Mouse (Mus musculus): ENCODE data around the gene Apc2. TPM values are rescaled to one million over a fixed set of nuclear protein-coding genes. Genes with fewer than 3 reads are reported as not detected.

The Apc2 gene
- polyA plus RNA-seq, 1 experiment from 2014 or later, result 0.45 TPM

DNA sequence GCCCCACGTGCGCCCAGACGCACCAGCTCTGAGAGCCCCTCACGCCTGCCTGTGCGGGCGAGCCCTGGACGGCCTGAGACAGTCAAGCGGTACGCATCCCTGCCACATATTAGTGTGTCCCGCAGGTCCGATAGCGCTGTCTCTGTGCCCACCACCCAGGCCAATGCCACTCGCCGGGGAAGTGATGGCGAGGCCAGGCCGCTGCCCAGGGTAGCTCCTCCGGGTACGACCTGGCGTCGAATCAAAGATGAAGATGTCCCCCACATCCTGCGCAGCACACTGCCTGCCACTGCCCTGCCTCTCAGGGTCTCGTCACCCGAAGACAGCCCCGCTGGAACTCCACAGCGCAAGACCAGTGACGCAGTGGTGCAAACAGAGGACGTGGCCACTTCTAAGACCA lies 19.5 kb downstream of the Apc2 start:
- peaks cover 30% of the 10 kb centered on the region for H3K4me1 ChIP-seq (replicated peaks; ENCODE audit: control insufficient read depth, insufficient read depth, low read length)
- 38% methylated on average over 27 of the region's 27 CpGs for WGBS
- H3K9ac ChIP-seq (ENCODE audit: low read depth, low read length), result no peak overlapping the region
- H3K27ac ChIP-seq (ENCODE audit: low read depth, low read length), result no peak overlapping the region
- peak overlapping the region; percentile 10; the same call in 1 of the 2 replicates for H3K4me3 ChIP-seq (ENCODE audit: low read depth, low read length)
- H3K27me3 ChIP-seq (replicated peaks; ENCODE audit: control insufficient read depth, insufficient read depth, low read length), result peaks cover 75% of the 10 kb centered on the region
- H3K36me3 ChIP-seq (ENCODE audit: control insufficient read depth, insufficient read depth, low read length), result peaks cover 6% of the 10 kb centered on the region; the same call in 1 of the 2 replicates
- H3K4me2 ChIP-seq, result no peak overlapping the region
- no peak for ATAC-seq (replicated peaks; ENCODE audit: low FRiP score)
- no peak for DNase-seq (ENCODE audit: low spot score)
- H3K9me3 ChIP-seq (ENCODE audit: control insufficient read depth, low read length), result no peaks in the 10 kb centered on the region

DNA sequence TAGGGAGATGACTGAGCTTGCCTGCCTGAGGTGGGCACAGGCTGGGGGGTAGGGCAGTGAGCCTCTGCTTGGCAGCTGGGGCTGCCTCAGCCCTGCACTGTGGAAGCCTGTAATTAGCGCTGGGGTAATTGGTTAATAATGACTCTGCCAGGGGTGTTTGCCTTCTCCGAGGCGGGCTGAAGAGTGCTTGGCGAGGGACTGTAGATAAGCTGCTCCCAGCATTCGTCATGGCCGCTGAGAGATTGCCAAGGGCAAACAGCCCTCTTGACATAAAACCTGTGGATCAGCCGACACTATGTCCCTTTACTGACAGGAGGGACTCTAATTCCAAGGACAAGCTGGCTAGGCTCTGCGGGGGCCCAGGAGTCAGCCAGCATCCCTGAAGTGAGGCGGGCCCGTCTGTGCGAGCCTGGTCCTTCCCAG lies 20.6 kb downstream of the Apc2 start:
- Histone ChIP-seq H3K4me2 (peak overlapping the region; percentile 16; the same call in 1 of the 2 replicates), H3K36me3 (ENCODE audit: control insufficient read depth, insufficient read depth, low read length) (peaks cover 6% of the 10 kb centered on the region; the same call in 1 of the 2 replicates), H3K9me3 (ENCODE audit: control insufficient read depth, low read length) (no peaks in the 10 kb centered on the region), H3K9ac (ENCODE audit: low read depth, low read length) (no peak overlapping the region), H3K4me3 (ENCODE audit: low read depth, low read length) (no peak overlapping the region), H3K27ac (ENCODE audit: low read depth, low read length) (no peak overlapping the region), H3K4me1 (replicated peaks; ENCODE audit: control insufficient read depth, insufficient read depth, low read length) (peaks cover 36% of the 10 kb centered on the region), H3K27me3 (replicated peaks; ENCODE audit: control insufficient read depth, insufficient read depth, low read length) (peaks cover 65% of the 10 kb centered on the region)
- WGBS, result 17% methylated on average over 11 of the region's 11 CpGs
- no peak for DNase-seq (ENCODE audit: low spot score)
- ATAC-seq (replicated peaks; ENCODE audit: low FRiP score), result no peak

DNA sequence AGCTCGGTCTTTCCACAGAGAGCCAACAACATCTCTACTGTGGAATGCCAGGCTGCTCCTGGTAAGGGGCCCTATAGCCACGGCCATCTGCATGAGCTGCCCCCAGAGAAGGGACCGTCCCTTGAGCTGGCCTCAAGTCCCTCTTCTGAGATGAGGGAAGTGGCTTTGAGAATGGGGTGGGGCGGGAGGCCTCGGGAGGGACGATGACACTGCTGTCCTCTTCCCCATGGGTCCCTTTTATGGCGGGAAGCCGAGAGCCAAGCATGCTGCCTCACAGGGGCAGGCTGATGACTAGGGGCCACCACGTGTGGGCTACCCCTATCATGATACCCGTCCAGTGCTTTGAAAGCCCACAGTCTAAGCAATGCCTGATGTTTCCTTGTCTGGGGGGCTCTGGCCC lies 21.2 kb downstream of the Apc2 start:
- H3K4me1 ChIP-seq (replicated peaks; ENCODE audit: control insufficient read depth, insufficient read depth, low read length), result peaks cover 42% of the 10 kb centered on the region
- peaks cover 58% of the 10 kb centered on the region for H3K27me3 ChIP-seq (replicated peaks; ENCODE audit: control insufficient read depth, insufficient read depth, low read length)
- WGBS, result 44% methylated on average over 10 of the region's 10 CpGs
- no peak for ATAC-seq (replicated peaks; ENCODE audit: low FRiP score)
- no peak for DNase-seq (ENCODE audit: low spot score)
- peaks cover 6% of the 10 kb centered on the region; the same call in 1 of the 2 replicates for H3K36me3 ChIP-seq (ENCODE audit: control insufficient read depth, insufficient read depth, low read length)
- no peaks in the 10 kb centered on the region for H3K9me3 ChIP-seq (ENCODE audit: control insufficient read depth, low read length)
- 0 out of 2 replicates have a peak overlapping the region, but pooled peaks have one; percentile 10 for H3K4me3 ChIP-seq (ENCODE audit: low read depth, low read length)
- 0 out of 2 replicates have a peak overlapping the region, but pooled peaks have one; percentile 16 for H3K4me2 ChIP-seq
- H3K27ac ChIP-seq (ENCODE audit: low read depth, low read length), result no peak overlapping the region
- H3K9ac ChIP-seq (ENCODE audit: low read depth, low read length), result no peak overlapping the region

DNA sequence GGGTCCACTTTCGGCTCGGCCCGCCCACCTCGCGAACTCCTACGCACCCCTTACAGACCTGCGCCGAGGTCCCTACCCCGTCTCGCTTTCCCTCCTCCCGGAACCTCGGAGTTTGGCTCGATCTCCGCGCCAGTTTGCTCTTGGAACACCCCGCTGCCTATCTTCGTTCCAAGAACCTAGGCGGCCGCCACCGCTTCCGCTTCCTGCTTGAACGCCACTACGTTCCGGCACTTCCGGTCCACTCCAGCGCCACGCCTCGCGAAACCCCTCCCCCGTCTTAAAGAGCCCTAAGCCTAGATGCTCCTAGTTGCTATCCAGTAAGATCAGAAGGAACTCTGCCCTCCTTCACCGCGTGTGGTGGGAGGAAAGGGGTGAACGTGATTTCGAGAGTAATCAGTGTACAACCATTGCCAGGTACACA lies 24.6 kb downstream of the Apc2 start, which contains the start of gene 2310011J03Rik:
Gene 2310011J03Rik (minus strand): TSS at position 198 of the 421 bp plus-strand sequence.
- Histone ChIP-seq H3K4me2 (peak within 1 kb of the TSS; percentile 99), H3K4me3 (ENCODE audit: low read depth, low read length) (peak within 1 kb of the TSS; percentile 94), H3K4me1 (replicated peaks; ENCODE audit: control insufficient read depth, insufficient read depth, low read length) (peaks cover 57% of the 10 kb centered on the region), H3K27ac (ENCODE audit: low read depth, low read length) (peak within 1 kb of the TSS; percentile 87), H3K27me3 (replicated peaks; ENCODE audit: control insufficient read depth, insufficient read depth, low read length) (peaks cover 25% of the 10 kb centered on the region), H3K36me3 (ENCODE audit: control insufficient read depth, insufficient read depth, low read length) (peaks cover 6% of the 10 kb centered on the region; the same call in 1 of the 2 replicates), H3K9me3 (ENCODE audit: control insufficient read depth, low read length) (no peaks in the 10 kb centered on the region), H3K9ac (ENCODE audit: low read depth, low read length) (peak within 1 kb of the TSS; percentile 93)
- peak; percentile 53 for ATAC-seq (replicated peaks; ENCODE audit: low FRiP score)
- WGBS, result under 1% methylated on average over 34 of the region's 34 CpGs
- DNase-seq (ENCODE audit: low spot score), result peak; percentile 91

DNA sequence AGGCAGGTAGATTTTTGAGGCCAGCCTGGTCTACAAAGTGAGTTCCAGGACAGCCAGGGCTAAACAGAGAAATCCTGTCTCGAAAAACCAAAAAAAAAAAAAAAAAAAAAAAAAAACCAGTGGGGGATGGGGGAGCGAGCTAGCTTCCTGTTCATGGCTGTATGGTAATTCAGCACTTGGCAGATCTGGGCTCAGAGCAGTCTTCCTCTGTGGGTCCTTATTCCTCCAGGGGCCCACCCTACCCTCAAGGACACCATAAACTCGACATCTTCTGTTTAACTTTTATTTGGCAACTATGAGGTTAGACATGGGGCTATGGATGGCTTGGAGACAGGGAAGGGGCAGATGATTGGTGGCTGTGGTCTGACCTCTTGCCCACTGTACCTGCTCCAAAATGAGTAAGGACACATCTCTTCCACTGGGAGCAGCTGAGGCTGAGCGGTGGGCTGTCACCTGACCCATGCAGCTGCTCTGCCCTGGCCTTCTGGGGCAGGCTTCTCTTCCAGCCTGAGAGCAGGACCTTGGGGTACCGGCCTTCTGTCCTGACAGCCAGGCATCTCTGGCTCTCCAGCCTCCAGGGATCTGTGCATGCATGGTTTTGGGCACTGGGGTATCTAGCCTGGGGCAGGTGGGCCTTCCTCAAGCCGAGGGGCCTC lies 25.4 kb downstream of the Apc2 start:
- ATAC-seq (replicated peaks; ENCODE audit: low FRiP score), result no peak
- Histone ChIP-seq H3K4me1 (replicated peaks; ENCODE audit: control insufficient read depth, insufficient read depth, low read length) (peaks cover 57% of the 10 kb centered on the region), H3K27ac (ENCODE audit: low read depth, low read length) (peak overlapping the region; percentile 87), H3K4me3 (ENCODE audit: low read depth, low read length) (0 out of 2 replicates have a peak overlapping the region, but pooled peaks have one; percentile 75), H3K27me3 (replicated peaks; ENCODE audit: control insufficient read depth, insufficient read depth, low read length) (peaks cover 17% of the 10 kb centered on the region), H3K9ac (ENCODE audit: low read depth, low read length) (no peak overlapping the region), H3K4me2 (peak overlapping the region; percentile 99), H3K36me3 (ENCODE audit: control insufficient read depth, insufficient read depth, low read length) (peaks cover 6% of the 10 kb centered on the region; the same call in 1 of the 2 replicates), H3K9me3 (ENCODE audit: control insufficient read depth, low read length) (no peaks in the 10 kb centered on the region)
- WGBS, result 68% methylated on average over 6 of the region's 6 CpGs
- DNase-seq (ENCODE audit: low spot score), result no peak

DNA sequence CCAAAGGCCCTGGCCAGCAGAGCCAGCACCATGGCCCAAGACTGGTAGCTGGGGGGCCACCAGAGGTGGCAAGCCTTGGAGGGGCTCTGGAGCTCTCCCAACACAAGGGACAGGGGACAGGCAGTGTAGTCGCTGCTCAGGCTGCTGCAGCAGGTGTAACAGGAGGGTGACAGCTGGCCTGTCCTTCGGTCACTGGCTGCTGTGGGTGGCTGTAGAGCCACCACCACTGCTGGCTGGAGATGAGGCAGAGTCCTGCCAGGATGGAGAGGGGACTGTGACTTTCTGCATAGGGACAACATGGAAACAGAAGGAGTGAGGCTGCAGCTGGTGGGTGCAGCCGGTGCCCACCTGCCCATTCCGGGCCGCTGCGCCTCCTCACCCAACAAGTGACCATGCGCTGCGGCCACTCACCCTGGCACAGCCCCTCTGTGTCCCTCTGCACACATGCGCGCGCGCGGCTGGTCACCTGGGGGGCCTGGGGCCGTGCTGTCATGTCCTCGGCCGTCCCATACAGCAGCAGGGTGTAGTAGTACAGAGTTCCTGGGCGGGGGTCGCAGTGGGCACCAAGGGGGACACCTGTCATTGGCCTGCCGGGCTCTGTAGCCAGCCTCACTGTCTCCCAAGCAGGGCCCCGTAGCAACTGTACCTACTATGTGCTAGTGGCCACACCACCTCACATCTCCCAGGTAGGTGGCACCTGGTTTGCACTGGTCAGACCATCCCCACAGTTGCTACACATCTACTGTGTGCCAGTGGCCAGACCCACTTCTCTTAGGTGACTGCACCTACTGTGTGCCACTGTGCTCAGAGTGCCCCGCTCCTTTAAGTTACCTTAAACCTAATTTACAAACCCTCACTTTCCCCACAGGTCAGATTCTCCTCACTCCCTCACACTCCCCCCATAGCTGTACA lies 26.1 kb downstream of the Apc2 start:
- H3K4me1 ChIP-seq (replicated peaks; ENCODE audit: control insufficient read depth, insufficient read depth, low read length), result peaks cover 49% of the 10 kb centered on the region
- peak overlapping the region; percentile 85 for H3K9ac ChIP-seq (ENCODE audit: low read depth, low read length)
- H3K4me2 ChIP-seq, result peak overlapping the region; percentile 99
- H3K27me3 ChIP-seq (replicated peaks; ENCODE audit: control insufficient read depth, insufficient read depth, low read length), result peaks cover 9% of the 10 kb centered on the region; the same call in 1 of the 2 replicates
- DNase-seq (ENCODE audit: low spot score) (no peak), ATAC-seq (replicated peaks; ENCODE audit: low FRiP score) (no peak)
- 90% methylated on average over 21 of the region's 21 CpGs for WGBS
- peak overlapping the region; percentile 75 for H3K4me3 ChIP-seq (ENCODE audit: low read depth, low read length)
- peaks cover 6% of the 10 kb centered on the region; the same call in 1 of the 2 replicates for H3K36me3 ChIP-seq (ENCODE audit: control insufficient read depth, insufficient read depth, low read length)
- H3K9me3 ChIP-seq (ENCODE audit: control insufficient read depth, low read length), result no peaks in the 10 kb centered on the region
- H3K27ac ChIP-seq (ENCODE audit: low read depth, low read length), result peak overlapping the region; percentile 4; the same call in 1 of the 2 replicates

DNA sequence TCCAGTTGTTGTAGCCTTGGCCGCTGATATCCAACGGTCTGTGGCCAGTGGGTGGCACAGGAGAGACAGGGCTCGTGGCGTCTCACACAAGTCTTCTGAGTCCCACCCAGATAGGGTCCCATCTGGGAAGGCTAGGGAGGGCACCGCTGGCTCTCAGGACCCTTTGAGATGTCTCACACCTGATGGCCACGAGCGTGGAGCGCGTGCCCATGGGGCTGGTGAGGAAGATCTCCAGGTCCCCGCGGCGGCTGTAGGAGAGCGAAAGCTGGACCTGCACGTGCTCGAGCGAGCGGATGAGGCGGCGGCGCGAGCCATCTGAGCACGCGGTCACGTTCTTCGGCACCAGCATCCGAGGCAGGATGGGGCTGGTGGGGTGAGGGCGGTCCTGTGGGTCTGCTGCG lies 27.0 kb downstream of the Apc2 start:
- peaks cover 6% of the 10 kb centered on the region; the same call in 1 of the 2 replicates for H3K36me3 ChIP-seq (ENCODE audit: control insufficient read depth, insufficient read depth, low read length)
- 3% methylated on average over 28 of the region's 28 CpGs for WGBS
- peaks cover 41% of the 10 kb centered on the region for H3K4me1 ChIP-seq (replicated peaks; ENCODE audit: control insufficient read depth, insufficient read depth, low read length)
- ATAC-seq (replicated peaks; ENCODE audit: low FRiP score) (peak; percentile 16), DNase-seq (ENCODE audit: low spot score) (no peak)
- peak overlapping the region; percentile 88 for H3K27ac ChIP-seq (ENCODE audit: low read depth, low read length)
- H3K27me3 ChIP-seq (replicated peaks; ENCODE audit: control insufficient read depth, insufficient read depth, low read length), result 0 out of 2 replicates have a peak, but pooled peaks cover under 1% of the 10 kb centered on the region
- peak overlapping the region; percentile 75 for H3K4me3 ChIP-seq (ENCODE audit: low read depth, low read length)
- H3K4me2 ChIP-seq, result peak overlapping the region; percentile 99
- peak overlapping the region; percentile 85 for H3K9ac ChIP-seq (ENCODE audit: low read depth, low read length)
- H3K9me3 ChIP-seq (ENCODE audit: control insufficient read depth, low read length), result no peaks in the 10 kb centered on the region

All from liver, embryonic 11.5 days (tissue).